Mouse (Mus musculus): Measurements from ENCODE around the gene Plac1. TPM values are rescaled to one million over a fixed set of nuclear protein-coding genes. Genes with fewer than 3 reads are reported as not detected.

Gene Plac1
- polyA plus RNA-seq, 1 experiment: not detected

GRCm38 (mm10) chrX:53236404-53236803 is 3.5 kb downstream of the Plac1 start:
- no peak overlapping the region for H3K27ac ChIP-seq (ENCODE audit: insufficient read depth, low read length)
- no peak overlapping the region for H3K4me3 ChIP-seq (ENCODE audit: insufficient read depth, low read length)
- no peaks in the 10 kb centered on the region for H3K4me1 ChIP-seq (ENCODE audit: control insufficient read depth, insufficient read depth, low read length)
- TF ChIP-seq CTCF (IDR thresholded peaks at IDR 0.05; ENCODE audit: extremely low read depth, insufficient read depth, low read length): no peak
- TF ChIP-seq POLR2A (IDR thresholded peaks at IDR 0.05; ENCODE audit: extremely low read depth, insufficient read depth, low read length): no peak

GRCm38 (mm10) chrX:53233689-53234088 is 6.2 kb downstream of the Plac1 start:
- no peaks in the 10 kb centered on the region for H3K4me1 ChIP-seq (ENCODE audit: control insufficient read depth, insufficient read depth, low read length)
- H3K4me3 ChIP-seq (ENCODE audit: insufficient read depth, low read length): no peak overlapping the region
- no peak overlapping the region for H3K27ac ChIP-seq (ENCODE audit: insufficient read depth, low read length)
- TF ChIP-seq CTCF (IDR thresholded peaks at IDR 0.05; ENCODE audit: extremely low read depth, insufficient read depth, low read length) (no peak), POLR2A (IDR thresholded peaks at IDR 0.05; ENCODE audit: extremely low read depth, insufficient read depth, low read length) (no peak)

- Histone ChIP-seq H3K4me3 (ENCODE audit: insufficient read depth, low read length) (no peak overlapping the region; the same call in 1 of the 2 replicates), H3K27ac (ENCODE audit: insufficient read depth, low read length) (no peak overlapping the region), H3K4me1 (ENCODE audit: control insufficient read depth, insufficient read depth, low read length) (no peaks in the 10 kb centered on the region)
- TF ChIP-seq POLR2A (IDR thresholded peaks at IDR 0.05; ENCODE audit: extremely low read depth, insufficient read depth, low read length): no peak
Observed at GRCm38 (mm10) chrX:53231965-53232364, 7.9 kb downstream of the Plac1 start.

GRCm38 (mm10) chrX:53224353-53224944 is 15.5 kb downstream of the Plac1 start:
- H3K4me3 ChIP-seq (ENCODE audit: insufficient read depth, low read length): no peak overlapping the region
- TF ChIP-seq CTCF (IDR thresholded peaks at IDR 0.05; ENCODE audit: extremely low read depth, insufficient read depth, low read length) (no peak), POLR2A (IDR thresholded peaks at IDR 0.05; ENCODE audit: extremely low read depth, insufficient read depth, low read length) (no peak)
- no peaks in the 10 kb centered on the region for H3K4me1 ChIP-seq (ENCODE audit: control insufficient read depth, insufficient read depth, low read length)
- no peak overlapping the region for H3K27ac ChIP-seq (ENCODE audit: insufficient read depth, low read length)

GRCm38 (mm10) chrX:53220855-53221254 is 19.1 kb downstream of the Plac1 start:
- Histone ChIP-seq H3K27ac (ENCODE audit: insufficient read depth, low read length) (no peak overlapping the region), H3K4me3 (ENCODE audit: insufficient read depth, low read length) (no peak overlapping the region), H3K4me1 (ENCODE audit: control insufficient read depth, insufficient read depth, low read length) (no peaks in the 10 kb centered on the region)
- TF ChIP-seq CTCF (IDR thresholded peaks at IDR 0.05; ENCODE audit: extremely low read depth, insufficient read depth, low read length): no peak
- no peak for TF ChIP-seq POLR2A (IDR thresholded peaks at IDR 0.05; ENCODE audit: extremely low read depth, insufficient read depth, low read length)

GRCm38 (mm10) chrX:53214557-53215229 is 25.2 kb downstream of the Plac1 start:
- TF ChIP-seq CTCF (IDR thresholded peaks at IDR 0.05; ENCODE audit: extremely low read depth, insufficient read depth, low read length) (no peak), POLR2A (IDR thresholded peaks at IDR 0.05; ENCODE audit: extremely low read depth, insufficient read depth, low read length) (no peak)
- Histone ChIP-seq H3K27ac (ENCODE audit: insufficient read depth, low read length) (no peak overlapping the region), H3K4me1 (ENCODE audit: control insufficient read depth, insufficient read depth, low read length) (no peaks in the 10 kb centered on the region; the same call in 1 of the 2 replicates), H3K4me3 (ENCODE audit: insufficient read depth, low read length) (no peak overlapping the region)

- no peak for TF ChIP-seq CTCF (IDR thresholded peaks at IDR 0.05; ENCODE audit: extremely low read depth, insufficient read depth, low read length)
- TF ChIP-seq POLR2A (IDR thresholded peaks at IDR 0.05; ENCODE audit: extremely low read depth, insufficient read depth, low read length): no peak
Observed at GRCm38 (mm10) chrX:53213838-53214237, 26.1 kb downstream of the Plac1 start.

GRCm38 (mm10) chrX:53212485-53212884 is 27.4 kb downstream of the Plac1 start:
- TF ChIP-seq POLR2A (IDR thresholded peaks at IDR 0.05; ENCODE audit: extremely low read depth, insufficient read depth, low read length) (no peak), CTCF (IDR thresholded peaks at IDR 0.05; ENCODE audit: extremely low read depth, insufficient read depth, low read length) (no peak)
- H3K4me1 ChIP-seq (ENCODE audit: control insufficient read depth, insufficient read depth, low read length): no peaks in the 10 kb centered on the region; the same call in 1 of the 2 replicates
- no peak overlapping the region for H3K27ac ChIP-seq (ENCODE audit: insufficient read depth, low read length)

More at GRCm38 (mm10) chrX:53213838-53214237, 26.1 kb downstream of the Plac1 start:
- H3K27ac ChIP-seq (ENCODE audit: insufficient read depth, low read length): no peak overlapping the region
- no peak overlapping the region for H3K4me3 ChIP-seq (ENCODE audit: insufficient read depth, low read length)
- H3K4me1 ChIP-seq (ENCODE audit: control insufficient read depth, insufficient read depth, low read length): no peaks in the 10 kb centered on the region; the same call in 1 of the 2 replicates

GRCm38 (mm10) chrX:53211756-53212483 is 28.0 kb downstream of the Plac1 start:
- TF ChIP-seq CTCF (IDR thresholded peaks at IDR 0.05; ENCODE audit: extremely low read depth, insufficient read depth, low read length) (no peak), POLR2A (IDR thresholded peaks at IDR 0.05; ENCODE audit: extremely low read depth, insufficient read depth, low read length) (no peak)
- Histone ChIP-seq H3K4me1 (ENCODE audit: control insufficient read depth, insufficient read depth, low read length) (no peaks in the 10 kb centered on the region; the same call in 1 of the 2 replicates), H3K4me3 (ENCODE audit: insufficient read depth, low read length) (no peak overlapping the region), H3K27ac (ENCODE audit: insufficient read depth, low read length) (no peak overlapping the region)

More at GRCm38 (mm10) chrX:53212485-53212884, 27.4 kb downstream of the Plac1 start:
- H3K4me3 ChIP-seq (ENCODE audit: insufficient read depth, low read length): no peak overlapping the region

Data from cortical plate, adult 2 months (tissue).